Mouse (Mus musculus) testis, adult 2 months (tissue): ENCODE data around the gene Dlg2.

Experiments used
- CTCF ChIP-seq: fragments of 200-500 bp; IDR thresholded peaks from 2 replicates; pipeline ENCODE4 v1.5.1; 2012; ENCODE audit warnings: low read depth, mild to moderate bottlenecking, inconsistent platforms, low read length, moderate library complexity; ENCODE audit not compliant: control insufficient read depth, insufficient read depth, insufficient replicate concordance
- POLR2A ChIP-seq: fragments of 200-500 bp; IDR thresholded peaks from 2 replicates; pipeline ENCODE4 v1.6.1; 2012; ENCODE audit warnings: low read depth, mild to moderate bottlenecking, inconsistent platforms, low read length, moderate library complexity; ENCODE audit not compliant: control insufficient read depth

GRCm38 (mm10) chr7:91542597-91543285 is 1066.3 kb downstream of the Dlg2 start:
- TF ChIP-seq POLR2A: no peak
- no peak for TF ChIP-seq CTCF
